Comparison of ENCODE assay signal across 8 mouse cellular contexts in the genomic region with DNA sequence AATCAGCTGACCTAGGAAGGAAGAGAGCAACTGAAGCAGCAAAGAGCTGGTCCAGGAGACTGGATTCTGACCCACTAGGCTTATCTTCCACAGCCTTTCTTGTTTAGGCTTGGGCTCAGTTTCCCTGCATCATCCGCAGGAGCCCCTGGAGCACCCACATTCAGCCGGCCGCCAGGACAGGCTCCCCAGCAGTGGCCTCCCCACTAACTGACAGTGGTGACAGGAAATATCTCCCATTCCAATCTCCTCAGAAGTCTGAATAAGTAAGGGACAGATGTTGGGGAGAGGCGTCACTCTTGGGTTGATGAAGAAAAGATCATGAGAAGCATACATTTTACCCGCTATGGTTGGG. TPM values are rescaled to one million over a fixed set of nuclear protein-coding genes. Genes with fewer than 3 reads are reported as not detected.
A peak's percentile ranks its signal among the peaks of the same experiment; 100 is the strongest.
DNase-seq lines count a peak whose midpoint lies in the region; ATAC-seq and TF ChIP-seq lines count a peak whose summit lies in the region.

No protein-coding gene starts in this region.

- no peaks in the 10 kb centered on the region for H3K27me3 ChIP-seq in heart, embryonic 12.5 days (replicated peaks)
- no peaks in the 10 kb centered on the region; the same call in 1 of the 2 replicates for H3K27me3 ChIP-seq in E14TG2a.4 (ENCODE audit: insufficient read depth, low read length)
- no peaks in the 10 kb centered on the region for H3K27me3 ChIP-seq in forebrain, postnatal 0 days (ENCODE audit: insufficient read depth, low read length)
- H3K27me3 ChIP-seq in liver, embryonic 16.5 days (ENCODE audit: control insufficient read depth, insufficient read depth, low read depth, low read length) = no peaks in the 10 kb centered on the region

- no peaks in the 10 kb centered on the region for H3K9me3 ChIP-seq in heart, embryonic 12.5 days (replicated peaks)
- no peaks in the 10 kb centered on the region for H3K9me3 ChIP-seq in E14TG2a.4 (ENCODE audit: low read length)
- H3K9me3 ChIP-seq in forebrain, postnatal 0 days (ENCODE audit: low read length) = no peaks in the 10 kb centered on the region
- H3K9me3 ChIP-seq in liver, embryonic 16.5 days (replicated peaks; ENCODE audit: control insufficient read depth, low read length) = no peaks in the 10 kb centered on the region

- peak overlapping the region; percentile 30; the same call in 1 of the 2 replicates for H3K9ac ChIP-seq in heart, embryonic 12.5 days
- no peak overlapping the region for H3K9ac ChIP-seq in forebrain, postnatal 0 days
- peak overlapping the region; percentile 41 for H3K9ac ChIP-seq in liver, embryonic 16.5 days (ENCODE audit: low read depth, low read length)

- TF ChIP-seq CTCF in E14TG2a.4 (conservative IDR thresholded peaks at IDR 0.05; ENCODE audit: low read length) = no peak
- no peak for TF ChIP-seq CTCF in forebrain, postnatal 0 days (IDR thresholded peaks at IDR 0.05; ENCODE audit: low read depth)

- H3K4me1 ChIP-seq in heart, embryonic 12.5 days (replicated peaks) = peaks cover 47% of the 10 kb centered on the region
- peaks cover 72% of the 10 kb centered on the region for H3K4me1 ChIP-seq in E14TG2a.4 (replicated peaks; ENCODE audit: low read depth, low read length)
- H3K4me1 ChIP-seq in forebrain, postnatal 0 days (ENCODE audit: insufficient read depth) = peaks cover 17% of the 10 kb centered on the region
- peaks cover 65% of the 10 kb centered on the region for H3K4me1 ChIP-seq in liver, embryonic 16.5 days (ENCODE audit: control insufficient read depth, low read depth, low read length)

- peak overlapping the region; percentile 86 for H3K4me3 ChIP-seq in heart, embryonic 12.5 days
- peak overlapping the region; percentile 77 for H3K4me3 ChIP-seq in E14TG2a.4 (replicated peaks; ENCODE audit: low read length)
- H3K4me3 ChIP-seq in forebrain, postnatal 0 days (ENCODE audit: low read depth, low read length) = peak overlapping the region; percentile 83; the same call in 1 of the 2 replicates
- peak overlapping the region; percentile 59 for H3K4me3 ChIP-seq in liver, embryonic 16.5 days (ENCODE audit: low read depth, low read length)

- WGBS in heart, embryonic 12.5 days = 22% methylated on average over 5 of the region's 5 CpGs
- 33% methylated on average over 5 of the region's 5 CpGs for WGBS in forebrain, postnatal 0 days
- WGBS in liver, embryonic 16.5 days (ENCODE audit: insufficient replicate concordance) = 13% methylated on average over 5 of the region's 5 CpGs

- H3K4me2 ChIP-seq in heart, embryonic 12.5 days = peak overlapping the region; percentile 86
- peak overlapping the region; percentile 96 for H3K4me2 ChIP-seq in forebrain, postnatal 0 days (ENCODE audit: low read depth)
- peak overlapping the region; percentile 87 for H3K4me2 ChIP-seq in liver, embryonic 16.5 days (ENCODE audit: low read depth, low read length)

- peak overlapping the region; percentile 97 for H3K27ac ChIP-seq in heart, embryonic 12.5 days (ENCODE audit: poor library complexity, severe bottlenecking)
- H3K27ac ChIP-seq in forebrain, postnatal 0 days (ENCODE audit: low read depth, low read length) = peak overlapping the region; percentile 78
- H3K27ac ChIP-seq in liver, embryonic 16.5 days (ENCODE audit: low read length) = peak overlapping the region; percentile 98

- ATAC-seq in heart, embryonic 12.5 days (ENCODE audit: insufficient number of reproducible peaks, low FRiP score) = no peak
- ATAC-seq in forebrain, postnatal 0 days = no peak
- no peak for ATAC-seq in liver, embryonic 16.5 days (ENCODE audit: low read depth)

- DNase-seq in heart, adult 9 months (ENCODE audit: low spot score in 2 of 2) = no peak
- DNase-seq in forebrain, postnatal 0 days = no peak
- DNase-seq in ovary, postnatal 14 days (ENCODE audit: low spot score) = no peak
- DNase-seq in urinary bladder, adult 18-20 months (ENCODE audit: low spot score in 2 of 2) = no peak
- DNase-seq in spleen, adult 18-20 months = no peak

- peaks cover 10% of the 10 kb centered on the region for H3K36me3 ChIP-seq in heart, embryonic 12.5 days
- H3K36me3 ChIP-seq in E14TG2a.4 (ENCODE audit: insufficient read depth, low read length) = peaks cover 13% of the 10 kb centered on the region
- peaks cover under 1% of the 10 kb centered on the region; the same call in 1 of the 2 replicates for H3K36me3 ChIP-seq in forebrain, postnatal 0 days (ENCODE audit: insufficient read depth)
- H3K36me3 ChIP-seq in liver, embryonic 16.5 days (ENCODE audit: control insufficient read depth, insufficient read depth) = peaks cover 11% of the 10 kb centered on the region

RNA-seq across cellular contexts. Expression of a gene that starts 1.8 kb away (rescaled TPM):
- 12.7 and 13.1 TPM in 2 replicates for polyA plus RNA-seq in heart, embryonic 12.5 days (2016; fragmentation: Nextera tagmentation; extraction: Ambion mirVana)
- total RNA-seq in forebrain, postnatal 0 days (2014; rRNA removed) = 0.31 and 1.4 TPM in 2 replicates
- 0.79 and 1.2 TPM in 2 replicates for polyA plus RNA-seq in forebrain, postnatal 0 days (2015; fragmentation: Nextera tagmentation; extraction: Ambion mirVana)
- 19.6 and 20.4 TPM in 2 replicates for polyA plus RNA-seq in liver, embryonic 16.5 days (2015; fragmentation: Nextera tagmentation; extraction: Ambion mirVana)

RNA-seq across cellular contexts. Expression of a gene that starts 5.2 kb away (rescaled TPM):
- polyA plus RNA-seq in heart, embryonic 12.5 days (2016; fragmentation: Nextera tagmentation; extraction: Ambion mirVana) = 5.6 and 5.7 TPM in 2 replicates
- total RNA-seq in forebrain, postnatal 0 days (2014; rRNA removed) = 15.8 and 15.9 TPM in 2 replicates
- 4.2 and 4.9 TPM in 2 replicates for polyA plus RNA-seq in forebrain, postnatal 0 days (2015; fragmentation: Nextera tagmentation; extraction: Ambion mirVana)
- 22.6 and 24.9 TPM in 2 replicates for polyA plus RNA-seq in liver, embryonic 16.5 days (2015; fragmentation: Nextera tagmentation; extraction: Ambion mirVana)

RNA-seq across cellular contexts. Expression of a gene that starts 20.3 kb away (rescaled TPM):
- 0.86 and 6.4 TPM in 2 replicates for polyA plus RNA-seq in heart, embryonic 12.5 days (2016; fragmentation: Nextera tagmentation; extraction: Ambion mirVana)
- 0.24 TPM in 1 of 2 replicates, not detected in the other for total RNA-seq in forebrain, postnatal 0 days (2014; rRNA removed)
- not detected in 2 replicates for polyA plus RNA-seq in forebrain, postnatal 0 days (2015; fragmentation: Nextera tagmentation; extraction: Ambion mirVana)
- 753 and 817 TPM in 2 replicates for polyA plus RNA-seq in liver, embryonic 16.5 days (2015; fragmentation: Nextera tagmentation; extraction: Ambion mirVana)

RNA-seq across cellular contexts. Expression of a gene that starts 26.9 kb away (rescaled TPM):
- 41.3 and 42.7 TPM in 2 replicates for polyA plus RNA-seq in heart, embryonic 12.5 days (2016; fragmentation: Nextera tagmentation; extraction: Ambion mirVana)
- total RNA-seq in forebrain, postnatal 0 days (2014; rRNA removed) = 89.0 and 120 TPM in 2 replicates
- 25.6 and 27.9 TPM in 2 replicates for polyA plus RNA-seq in forebrain, postnatal 0 days (2015; fragmentation: Nextera tagmentation; extraction: Ambion mirVana)
- polyA plus RNA-seq in liver, embryonic 16.5 days (2015; fragmentation: Nextera tagmentation; extraction: Ambion mirVana) = 24.1 and 25.3 TPM in 2 replicates

RNA-seq across cellular contexts. Expression of a gene that starts 37.2 kb away (rescaled TPM):
- polyA plus RNA-seq in heart, embryonic 12.5 days (2016; fragmentation: Nextera tagmentation; extraction: Ambion mirVana) = 39.6 and 39.7 TPM in 2 replicates
- 43.0 and 53.3 TPM in 2 replicates for total RNA-seq in forebrain, postnatal 0 days (2014; rRNA removed)
- polyA plus RNA-seq in forebrain, postnatal 0 days (2015; fragmentation: Nextera tagmentation; extraction: Ambion mirVana) = 44.6 and 57.7 TPM in 2 replicates
- polyA plus RNA-seq in liver, embryonic 16.5 days (2015; fragmentation: Nextera tagmentation; extraction: Ambion mirVana) = 363 and 402 TPM in 2 replicates

Comparison
In these comparisons a context has a peak if more than half of its experiments do, and no peak if none do; other contexts are left out.
1. RNA of a gene that starts 20.3 kb away (polyA plus RNA-seq): 753 to 817 TPM in liver, embryonic 16.5 days; 0.86 to 6.4 TPM in heart, embryonic 12.5 days and not detected in forebrain, postnatal 0 days; every median in the first group is over 100 times any median in the second.
2. Peak in every context shown above with its lines, with median percentiles within 50 percentile points of each other: H3K27ac ChIP-seq, H3K4me2 ChIP-seq and H3K4me3 ChIP-seq.